Mouse (Mus musculus): ENCODE data around the gene Palld. TPM values are rescaled to one million over a fixed set of nuclear protein-coding genes. Genes with fewer than 3 reads are reported as not detected.
A peak's percentile ranks its signal among the peaks of the same experiment; 100 is the strongest.

Palld gene
- total RNA-seq, 1 experiment from 2014 or later: 33.9 TPM

DNA sequence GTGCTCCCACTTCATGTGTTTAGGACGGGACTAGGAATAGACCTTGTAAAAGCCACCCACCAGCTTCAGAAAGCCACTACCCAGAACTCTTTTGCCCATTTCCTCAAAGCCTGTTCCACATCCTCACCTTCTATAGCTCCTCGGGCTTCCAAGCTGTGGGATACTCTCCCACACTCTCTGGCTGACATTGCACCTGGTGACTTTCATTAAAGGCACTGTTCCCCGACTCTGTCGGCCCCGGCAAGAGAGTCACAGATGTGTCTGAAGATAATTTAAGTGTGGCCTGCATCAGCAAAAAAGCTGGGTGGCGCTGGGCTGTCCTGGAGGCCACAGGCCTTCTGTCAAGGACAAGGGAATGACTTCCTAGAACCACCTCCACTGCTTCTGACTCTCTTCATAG is 350.3 kb downstream of the Palld start:
- no peak for DNase-seq

DNA sequence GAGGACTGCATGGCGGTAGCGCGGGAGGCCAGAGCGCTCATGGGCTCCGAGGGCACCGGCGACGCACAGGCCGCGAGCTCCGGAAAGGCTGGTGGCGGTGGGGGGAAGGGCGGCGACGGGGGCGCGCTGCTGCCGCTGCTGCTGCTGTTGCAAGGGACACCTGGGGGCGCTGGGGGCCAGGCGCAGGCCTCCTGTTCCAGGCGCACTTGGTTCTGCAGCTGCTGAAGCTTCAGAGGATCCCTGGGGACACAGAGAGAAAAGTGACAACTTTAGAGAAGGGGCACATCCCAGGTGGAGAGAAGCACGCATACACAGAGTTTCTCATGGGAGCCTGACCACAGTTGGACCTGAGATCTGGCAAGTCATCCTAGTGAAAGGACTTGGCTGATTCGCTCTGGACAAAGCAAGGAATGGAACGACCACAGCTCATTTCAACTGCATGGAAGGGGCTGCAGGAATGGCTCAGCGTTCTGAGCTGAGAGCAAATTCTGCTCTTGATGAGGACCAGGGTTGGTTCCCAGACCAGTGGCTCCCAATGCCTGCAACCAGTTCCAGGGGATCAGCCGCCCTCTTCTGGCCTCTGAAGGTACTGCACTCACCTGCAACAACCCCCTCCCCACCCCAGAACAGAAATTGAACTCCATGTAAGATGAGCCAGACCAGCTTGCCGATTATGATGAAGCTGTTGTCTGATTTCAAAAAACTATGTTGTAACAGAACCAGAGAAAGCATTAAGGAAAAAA is 352.3 kb downstream of the Palld start:
- DNase-seq: peak; percentile 31

DNA sequence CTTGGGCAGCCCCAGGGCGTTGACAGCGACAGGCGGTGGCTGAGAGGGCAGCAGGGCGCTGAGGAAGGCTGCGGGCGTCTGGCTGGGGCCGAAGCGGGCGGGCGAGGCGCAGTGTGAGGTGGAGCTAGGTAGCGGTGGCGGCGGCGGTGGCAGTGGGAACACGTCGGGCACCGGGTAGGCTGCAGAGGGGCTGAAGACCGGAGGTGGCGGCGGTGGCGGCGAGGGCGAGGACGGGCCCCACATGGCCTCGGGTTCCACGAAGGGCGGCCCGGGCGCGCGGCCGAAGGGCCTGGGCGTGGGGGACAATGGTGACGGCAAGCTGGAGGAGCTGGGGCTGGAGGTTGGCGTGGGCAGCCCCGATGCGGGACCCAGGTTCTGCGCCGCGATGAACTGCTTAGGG is 352.9 kb downstream of the Palld start:
- DNase-seq: no peak

DNA sequence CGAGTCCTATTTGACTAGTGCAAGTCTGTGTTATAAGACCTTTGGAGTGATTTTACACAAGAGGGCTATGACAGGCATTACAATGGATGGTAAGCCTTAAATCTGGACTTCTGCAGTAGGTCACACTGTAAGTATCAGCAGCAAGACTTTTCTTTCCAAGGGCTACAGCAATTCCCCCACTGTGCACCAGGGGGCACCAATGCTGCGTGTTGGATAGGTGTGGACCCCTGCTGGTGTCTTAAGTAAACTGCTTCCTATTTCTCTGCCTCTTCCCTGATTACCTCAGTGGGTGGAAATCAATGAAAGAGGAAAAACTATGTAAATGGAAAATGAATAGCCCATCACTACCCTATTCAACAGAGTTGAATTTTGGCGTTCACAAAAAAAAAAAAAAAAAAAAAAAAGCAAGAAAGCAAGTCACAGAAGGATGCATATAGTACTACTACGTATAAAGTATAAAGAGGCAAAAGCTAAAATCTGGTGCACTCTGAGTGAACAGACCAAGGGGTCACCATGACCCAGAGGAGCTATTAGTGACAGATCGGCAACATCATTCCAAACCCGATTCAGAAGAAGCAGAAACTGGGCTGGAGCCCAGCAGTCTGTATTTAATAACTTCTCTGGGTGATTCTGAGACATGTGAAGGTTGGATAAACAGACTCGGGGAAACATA is 362.5 kb downstream of the Palld start:
- peak; percentile 84 for DNase-seq

DNA sequence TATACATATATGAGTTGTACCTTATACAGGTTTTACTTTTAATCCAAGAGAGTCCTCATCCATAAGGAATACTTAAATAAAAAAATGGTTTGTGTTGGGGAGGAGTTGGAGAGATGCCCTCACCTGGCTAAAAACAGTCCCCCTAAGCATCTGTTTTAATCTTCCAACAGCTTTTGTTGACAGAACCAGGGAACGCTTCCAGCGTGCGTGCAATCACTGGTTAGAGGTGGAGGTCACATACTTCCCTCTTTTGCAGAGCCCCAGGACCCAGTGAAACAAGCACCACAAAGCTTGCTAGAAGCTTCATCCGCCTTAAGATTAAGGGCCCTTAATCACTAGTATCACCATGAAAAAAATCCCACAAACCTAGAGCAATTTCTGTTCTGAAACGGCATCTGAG is 365.0 kb downstream of the Palld start:
- DNase-seq: no peak

DNA sequence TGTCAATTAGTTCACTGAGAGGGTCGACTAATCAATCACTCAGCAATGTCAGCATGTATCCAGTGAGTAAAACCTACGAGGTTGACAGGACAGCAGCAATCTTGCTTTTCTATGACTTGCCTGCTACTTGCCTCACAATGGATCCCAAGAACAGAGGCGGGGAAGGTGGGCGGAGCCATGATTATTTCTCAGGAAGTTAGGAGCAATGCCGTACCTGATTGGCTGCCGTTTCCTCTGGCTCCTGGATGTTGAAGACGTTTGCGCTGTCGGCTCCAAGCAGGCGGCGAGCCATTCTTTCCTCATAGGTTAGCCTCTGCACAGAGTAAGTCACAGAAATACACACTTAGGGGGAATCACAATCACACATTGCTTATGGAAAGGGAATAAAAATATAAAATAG is 367.0 kb downstream of the Palld start:
- DNase-seq: no peak

DNA sequence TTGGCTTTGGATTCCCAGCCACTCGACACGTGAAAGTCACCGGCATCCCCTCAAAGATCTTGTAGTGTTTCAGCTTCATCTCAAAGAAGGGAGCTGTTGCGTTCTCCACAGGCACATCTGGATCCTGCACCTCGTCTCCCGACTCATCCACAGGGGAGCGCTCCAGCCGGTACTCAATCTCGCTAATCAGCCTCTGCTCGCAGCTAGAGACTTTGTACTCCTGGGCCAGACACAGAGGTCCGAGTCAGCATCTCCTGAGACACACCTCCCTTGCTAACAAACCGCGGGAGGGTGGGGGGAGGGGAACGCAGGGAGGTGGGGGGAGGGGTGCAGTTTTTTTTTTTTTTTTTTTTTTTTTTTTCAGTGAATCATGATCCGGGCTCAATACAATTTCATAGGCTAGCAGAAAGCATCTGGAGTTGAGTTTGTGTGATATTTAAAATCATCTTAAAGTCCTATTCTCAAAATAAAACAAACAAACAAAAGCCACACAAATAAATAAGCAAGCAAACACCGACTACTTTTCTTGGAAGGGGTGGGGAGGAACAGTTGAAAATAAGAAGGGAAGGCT is 369.0 kb downstream of the Palld start:
- no peak for DNase-seq

DNA sequence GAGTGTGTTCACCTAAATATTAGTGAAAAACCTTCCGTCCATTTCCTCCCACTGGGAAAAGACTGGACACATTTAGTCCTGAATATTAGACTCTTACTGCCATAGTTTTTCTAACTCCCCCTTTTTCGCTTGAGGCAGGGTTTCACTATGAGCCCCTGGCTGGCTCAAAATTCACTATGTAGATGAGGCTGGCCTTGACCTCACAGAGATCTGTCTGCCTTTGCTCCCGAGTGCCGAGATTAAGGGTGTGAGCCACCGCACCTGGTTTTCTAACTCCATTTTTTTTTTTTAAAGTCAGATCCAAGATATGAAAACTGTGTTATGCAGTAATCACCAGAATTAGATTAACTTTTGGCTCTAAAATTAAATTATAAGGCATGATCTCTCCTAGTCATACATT is 369.7 kb downstream of the Palld start:
- DNase-seq: no peak

DNA sequence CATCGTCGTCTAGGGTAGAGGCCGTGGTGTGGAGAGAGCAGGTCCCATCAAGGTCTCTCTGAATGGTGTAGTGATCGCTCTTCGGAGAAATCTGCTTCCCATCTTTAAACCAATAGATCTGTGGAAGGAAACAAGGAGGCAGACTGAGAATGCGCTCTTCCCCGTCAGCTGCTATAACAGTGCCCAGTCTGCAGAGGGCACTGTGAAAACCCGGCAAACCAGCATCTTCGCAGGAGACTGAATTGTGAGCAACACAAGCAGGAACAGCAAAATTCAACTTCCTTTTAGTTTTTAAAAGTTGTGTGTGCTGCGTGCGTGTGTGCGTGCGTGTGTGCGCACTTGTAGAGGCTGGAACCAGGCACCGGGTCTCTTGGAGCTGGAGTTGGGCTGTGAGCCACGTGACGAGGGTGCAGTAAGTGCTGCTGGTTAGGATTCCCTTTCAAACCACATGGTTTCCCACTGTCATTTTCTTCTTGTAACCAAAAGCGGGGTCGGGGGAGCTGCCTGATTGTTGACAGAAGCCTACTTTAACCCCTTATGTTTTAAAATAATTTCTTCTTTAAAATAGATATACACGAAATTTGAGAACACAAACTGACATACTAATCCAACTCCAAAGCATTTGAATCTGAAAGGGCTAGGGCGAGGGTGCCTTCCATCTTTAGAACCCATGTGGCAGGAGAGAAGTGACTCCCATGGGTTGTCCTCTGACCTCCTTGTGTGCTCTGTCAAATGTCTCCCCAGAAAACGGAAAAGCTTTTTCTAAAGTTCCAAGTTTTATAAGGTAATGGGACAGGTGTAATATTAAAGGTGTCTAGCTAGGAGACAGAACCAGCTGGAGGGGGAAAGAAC is 370.3 kb downstream of the Palld start:
- DNase-seq: no peak

DNA sequence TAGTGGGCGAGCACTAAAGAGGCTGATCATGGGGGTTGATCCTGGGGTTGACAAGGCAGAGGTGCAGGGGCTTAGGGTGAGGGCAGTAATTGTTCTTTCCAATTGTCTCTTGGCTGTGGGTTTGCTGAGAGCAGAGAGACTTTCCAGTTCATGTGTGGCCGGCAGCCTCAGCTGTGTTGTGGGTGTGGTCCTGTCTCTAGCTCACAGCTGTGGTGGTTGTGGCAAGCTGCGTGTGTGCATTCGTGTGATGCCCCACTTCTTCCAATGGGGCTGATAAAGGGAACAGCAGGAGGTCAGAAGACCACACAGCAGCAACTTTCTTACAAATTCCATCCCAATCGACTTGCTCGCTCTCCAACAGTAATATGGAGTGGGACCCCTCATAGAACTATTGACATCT is 373.8 kb downstream of the Palld start:
- no peak for DNase-seq

DNA sequence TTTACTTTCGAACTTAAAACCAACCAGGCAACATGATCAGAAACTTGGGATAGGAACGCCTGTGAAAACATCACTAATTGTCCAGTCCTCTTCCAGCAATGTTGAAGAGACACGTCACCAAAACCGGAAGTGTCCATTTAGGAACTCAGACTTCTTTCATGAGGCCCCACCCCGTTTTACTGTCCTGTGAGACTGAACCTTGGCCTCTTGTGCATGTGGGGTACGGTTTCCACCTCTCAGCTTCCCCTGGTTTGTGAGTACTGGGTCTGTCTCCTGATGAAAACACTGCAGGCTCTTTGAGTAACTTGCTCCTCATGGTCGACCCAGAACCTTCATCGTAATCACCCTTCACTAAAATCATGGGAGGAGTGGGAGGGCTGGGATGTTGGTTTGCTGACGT is 374.3 kb downstream of the Palld start:
- DNase-seq: no peak

DNA sequence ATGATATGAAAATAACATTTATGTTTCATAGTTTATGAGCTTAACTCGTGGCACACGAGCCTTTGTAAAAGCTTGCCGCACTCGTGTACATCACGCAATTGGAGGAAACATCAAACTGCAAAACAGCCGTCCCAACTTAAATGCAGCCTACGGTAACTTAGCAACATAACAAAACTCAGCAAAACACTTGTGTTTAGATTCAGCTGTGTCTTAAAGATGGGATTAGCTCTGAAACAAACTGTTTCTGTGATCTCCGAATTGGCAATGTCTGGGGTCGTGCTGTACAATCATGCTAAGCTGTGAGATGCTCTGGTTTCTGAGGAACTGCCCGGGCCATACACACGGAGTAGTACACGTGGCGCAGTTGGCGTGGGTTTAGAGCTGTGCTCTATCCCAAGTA is 375.5 kb downstream of the Palld start:
- no peak for DNase-seq

DNA sequence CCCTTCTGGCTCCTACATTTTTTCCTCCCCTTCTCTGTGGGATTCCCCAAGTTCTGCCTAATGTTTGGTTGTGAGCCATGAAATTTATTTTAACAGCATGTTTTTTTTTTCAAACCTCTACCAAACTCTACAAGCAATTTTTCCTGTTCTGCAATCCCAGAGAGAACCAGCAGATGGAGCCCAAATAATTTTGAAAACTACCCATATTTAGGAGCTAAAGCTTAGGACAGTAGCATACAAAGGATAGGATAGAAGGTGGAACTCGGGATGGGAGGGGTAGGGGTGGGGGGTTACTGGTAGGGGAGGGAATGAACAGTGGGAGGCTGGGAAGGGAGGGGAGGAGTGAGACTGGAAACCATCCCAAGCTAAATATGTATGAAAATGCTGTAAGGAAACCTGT is 380.4 kb downstream of the Palld start:
- no peak for DNase-seq

DNA sequence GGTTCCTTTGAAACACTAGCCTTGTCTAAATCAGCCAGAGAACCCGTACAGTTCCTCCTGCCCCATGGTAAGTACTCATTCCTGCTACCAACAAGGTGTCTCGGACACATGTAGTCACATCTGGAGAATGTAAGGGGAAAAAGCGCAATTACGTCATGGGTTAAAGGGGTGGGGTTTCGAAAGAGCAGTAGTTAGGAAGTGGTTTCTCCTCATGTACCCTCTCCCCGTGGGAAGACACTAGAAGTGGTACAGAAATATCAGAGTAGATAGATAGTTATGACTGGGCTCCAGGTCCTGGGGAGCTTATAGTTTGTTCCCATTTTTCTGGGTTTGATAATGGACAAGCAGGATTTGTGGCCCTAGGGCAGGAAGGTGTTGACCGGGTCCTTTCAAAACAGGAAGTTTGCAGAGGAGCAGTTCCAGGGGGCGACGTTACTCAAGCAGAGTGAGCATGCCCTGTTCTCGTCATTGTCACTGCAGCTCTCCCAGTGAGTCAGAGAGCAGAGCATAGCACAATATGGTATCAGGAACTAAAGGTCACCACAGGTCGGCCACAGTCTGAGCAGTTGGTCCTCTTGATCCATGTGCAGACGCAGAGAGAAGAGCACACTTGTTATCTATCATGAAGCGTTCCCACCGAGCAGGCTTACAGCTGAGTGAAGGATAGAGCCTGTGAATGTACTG is 384.8 kb downstream of the Palld start:
- DNase-seq: peak; percentile 10

DNA sequence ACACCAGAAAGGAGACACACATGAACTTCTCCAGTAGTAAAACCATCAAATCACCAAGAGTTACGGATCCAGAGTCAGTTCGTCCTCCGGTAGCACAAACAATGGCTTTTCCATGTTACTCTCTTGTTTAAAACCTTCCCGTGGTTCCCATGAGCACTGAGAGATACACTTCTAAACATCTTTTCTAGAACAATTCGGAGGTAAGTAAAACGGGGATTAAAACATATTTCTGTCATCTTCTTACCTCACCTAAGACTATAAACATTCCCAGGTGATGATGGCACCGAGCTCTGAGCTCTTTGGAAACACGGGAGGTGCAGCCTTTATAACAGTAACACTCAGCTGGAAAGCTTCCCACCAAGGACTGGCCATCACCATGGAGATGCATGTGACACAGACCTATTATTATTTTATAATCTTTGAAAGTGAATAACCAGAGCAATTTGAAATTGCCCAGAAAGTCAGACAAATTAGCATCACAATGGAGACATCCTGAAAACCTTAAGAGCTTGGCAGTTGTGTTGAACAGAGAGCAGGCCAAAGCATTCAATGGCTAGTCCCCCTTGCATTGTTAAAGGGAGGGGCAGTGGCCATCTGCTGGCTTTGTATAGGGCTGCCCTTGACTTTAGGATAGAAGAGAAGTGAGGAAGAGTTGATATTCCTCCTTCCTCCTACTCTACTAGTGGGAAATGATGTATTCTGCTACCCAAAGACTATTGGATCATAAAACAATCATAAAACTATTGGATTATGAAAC is 385.6 kb downstream of the Palld start:
- no peak for DNase-seq

DNA sequence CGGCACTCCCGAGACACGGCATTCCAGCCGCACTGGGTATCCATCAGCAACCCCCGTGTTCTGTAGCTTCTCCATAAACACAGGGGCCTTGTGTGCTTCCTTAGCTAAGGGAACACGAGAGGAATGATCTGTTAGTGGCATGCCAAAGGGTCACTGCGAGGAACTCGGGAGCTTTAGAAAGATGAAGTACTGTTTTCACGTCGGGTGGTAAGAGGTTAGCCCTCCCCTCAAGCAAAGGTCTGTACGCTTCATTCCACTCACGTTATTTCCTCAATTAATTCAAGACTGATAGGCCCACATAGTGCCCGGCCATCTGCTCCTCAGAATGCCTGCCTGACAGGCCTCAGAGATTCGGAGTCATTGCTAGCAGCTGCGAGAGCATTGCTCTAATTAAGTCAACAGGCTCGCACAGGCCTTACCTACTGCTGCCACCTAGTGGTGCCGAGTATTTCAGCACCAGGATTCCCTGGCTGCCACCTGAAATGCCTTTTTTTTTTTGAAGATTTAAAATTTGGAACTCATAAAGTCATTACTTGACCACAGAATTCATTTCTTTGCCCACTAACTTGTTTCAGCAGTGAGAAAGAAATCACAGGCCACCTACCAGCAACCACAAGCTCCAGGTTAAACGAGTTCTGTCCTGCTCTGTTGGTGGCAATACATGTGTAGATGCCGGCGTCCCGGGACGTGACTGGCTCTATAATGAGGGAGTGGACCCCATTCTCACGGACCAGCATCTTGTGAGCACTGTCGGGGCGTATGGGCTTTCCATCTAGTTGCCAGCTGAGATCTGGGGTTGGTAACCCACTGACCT is 386.4 kb downstream of the Palld start:
- DNase-seq: peak; percentile 73

DNA sequence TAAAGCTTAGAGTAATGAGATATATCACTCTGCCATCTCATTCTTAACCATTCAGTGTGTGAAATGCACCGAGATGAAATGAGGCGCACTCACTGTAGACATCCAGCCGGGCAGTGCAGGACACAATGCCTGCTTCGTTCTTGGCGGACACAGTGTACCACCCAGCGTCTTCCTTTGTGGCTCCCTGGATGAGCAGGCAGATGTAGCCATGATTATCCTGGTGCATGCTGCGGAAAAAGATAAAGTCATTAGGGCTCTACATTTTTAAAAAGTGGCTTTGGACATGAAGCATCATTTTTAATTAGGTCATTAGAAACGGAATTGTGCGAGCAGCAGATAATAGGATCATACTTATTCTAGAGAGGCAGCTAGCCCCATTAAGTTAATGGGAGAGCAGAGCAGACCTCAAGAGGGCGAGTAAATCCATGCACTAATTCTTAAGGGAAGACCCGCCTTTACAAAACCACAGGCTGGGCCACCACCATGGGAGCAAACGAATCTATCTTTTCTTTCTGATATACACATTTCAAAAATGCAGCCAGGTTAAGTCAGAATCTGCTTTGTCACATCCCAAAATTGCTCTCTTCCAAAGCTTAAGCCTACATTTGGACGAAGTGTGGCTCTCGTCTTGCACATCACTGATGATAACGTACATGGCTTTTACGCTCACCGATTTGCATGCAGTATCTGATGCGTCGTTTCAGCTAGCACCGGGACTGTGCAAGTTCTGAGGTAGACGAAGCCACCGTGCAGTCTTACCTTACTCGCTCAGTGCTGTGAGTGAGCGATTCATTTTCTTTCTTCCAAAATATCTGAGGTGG is 387.2 kb downstream of the Palld start:
- DNase-seq: no peak

DNA sequence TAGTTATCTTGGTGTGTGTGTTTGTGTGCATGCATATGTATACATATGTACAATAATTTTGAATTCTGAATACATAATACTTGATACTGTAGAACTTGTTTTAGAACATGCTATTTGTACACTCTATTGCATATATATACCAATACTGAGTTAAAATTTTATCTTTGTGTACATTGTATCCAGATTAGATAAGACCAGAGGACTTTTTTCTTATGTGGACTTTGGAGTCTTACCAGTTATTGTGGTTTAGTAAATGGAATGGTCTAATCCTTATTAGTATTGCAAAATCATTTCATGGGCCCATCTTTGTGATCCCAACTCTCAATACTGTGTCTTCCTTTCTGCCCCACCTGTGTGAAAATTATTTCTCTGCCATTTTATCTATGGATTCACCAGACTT is 400.2 kb downstream of the Palld start:
- no peak for DNase-seq

DNA sequence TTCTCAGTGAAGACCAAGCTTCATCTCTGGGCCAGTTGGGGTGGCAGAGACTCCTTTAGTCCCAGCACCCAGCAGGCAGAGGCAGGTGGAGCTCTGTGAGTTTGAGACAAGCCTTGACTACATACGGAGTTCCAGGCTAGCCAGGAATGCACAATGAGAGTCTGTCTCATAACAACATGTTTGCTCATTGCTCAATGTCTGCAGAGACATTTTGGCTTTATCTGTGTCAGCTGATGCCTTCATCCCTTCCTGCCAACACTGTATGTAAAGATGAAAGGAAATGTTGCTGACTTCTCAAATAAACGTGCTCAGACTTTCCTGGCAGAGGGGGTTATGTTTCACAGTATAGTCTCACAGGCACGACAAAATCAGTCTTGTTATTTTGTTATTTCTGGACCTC is 401.6 kb downstream of the Palld start:
- DNase-seq: no peak

DNA sequence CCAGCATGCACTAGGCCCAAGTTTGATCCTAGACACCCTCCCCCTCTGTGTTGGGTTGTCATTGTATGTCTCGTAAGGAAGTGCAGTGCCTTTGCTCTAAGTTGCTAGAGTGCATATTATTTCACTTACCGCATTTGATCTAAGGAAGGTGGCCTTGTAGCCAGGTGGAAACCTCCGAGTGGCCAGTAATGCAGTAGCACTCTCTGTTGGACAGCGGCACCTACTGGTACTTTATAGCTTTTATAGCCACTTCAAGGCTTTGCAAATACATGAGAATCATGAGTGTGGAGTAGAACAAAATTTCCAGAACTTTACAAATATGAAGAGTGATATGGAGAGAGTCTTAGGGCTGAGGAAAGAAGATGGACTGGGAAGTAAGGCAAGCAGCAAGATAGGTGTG is 403.5 kb downstream of the Palld start:
- DNase-seq: no peak
